Mouse (Mus musculus): ENCODE data around the gene Hdgfl2. TPM values are rescaled to one million over a fixed set of nuclear protein-coding genes. Genes with fewer than 3 reads are reported as not detected.

Hdgfl2 gene
- polyA plus RNA-seq, 3 experiments from 2014 or later: 32.5 to 58.6 (median 40.3) TPM

- ATAC-seq: no peak
Observed at GRCm38 (mm10) chr17:56131814-56132213, 52.4 kb downstream of the Hdgfl2 start.

GRCm38 (mm10) chr17:56132661-56133060, 53.2 kb downstream of the Hdgfl2 start:
- ATAC-seq: peak; percentile 40

- peak; percentile 19 for ATAC-seq
Observed at GRCm38 (mm10) chr17:56133457-56134363, 54.3 kb downstream of the Hdgfl2 start.

GRCm38 (mm10) chr17:56134463-56134971, 55.1 kb downstream of the Hdgfl2 start:
- ATAC-seq: peak; percentile 73

GRCm38 (mm10) chr17:56136558-56136957, 57.1 kb downstream of the Hdgfl2 start:
- no peak for ATAC-seq

- no peak for ATAC-seq
Observed at GRCm38 (mm10) chr17:56137839-56138613, 58.6 kb downstream of the Hdgfl2 start.

- no peak for ATAC-seq
Observed at GRCm38 (mm10) chr17:56139355-56139754, 59.9 kb downstream of the Hdgfl2 start.

- peak; percentile 55 for ATAC-seq
Observed at GRCm38 (mm10) chr17:56139858-56140595, 60.6 kb downstream of the Hdgfl2 start, which contains the start of gene Sema6b. Sema6b (minus strand) TSS chr17:56140343.

GRCm38 (mm10) chr17:56141702-56142605, 62.5 kb downstream of the Hdgfl2 start:
- no peak for ATAC-seq

- no peak for ATAC-seq
Observed at GRCm38 (mm10) chr17:56144546-56144945, 65.1 kb downstream of the Hdgfl2 start.

- ATAC-seq: no peak
Observed at GRCm38 (mm10) chr17:56146131-56146530, 66.7 kb downstream of the Hdgfl2 start.

- no peak for ATAC-seq
Observed at GRCm38 (mm10) chr17:56147420-56147819, 68.0 kb downstream of the Hdgfl2 start.

- no peak for ATAC-seq
Observed at GRCm38 (mm10) chr17:56148280-56148679, 68.8 kb downstream of the Hdgfl2 start.

- ATAC-seq: no peak
Observed at GRCm38 (mm10) chr17:56148790-56149618, 69.6 kb downstream of the Hdgfl2 start.

GRCm38 (mm10) chr17:56149897-56150296, 70.5 kb downstream of the Hdgfl2 start:
- ATAC-seq: no peak

Other genes starting within 250 kb of the Hdgfl2 start
- gene Zfp119a, start 200.7 kb upstream of the Hdgfl2 start, polyA plus RNA-seq (2017; shearing (Covaris generic)): 10 to 100 TPM; 13.0 to 18.7 (median 15.8) TPM
- 10 to 100 TPM; 26.9 to 35.6 (median 29.1) TPM for gene Zfp959, start 187.5 kb upstream of the Hdgfl2 start, polyA plus RNA-seq (2017; shearing (Covaris generic))
- gene Zfp119b, start 130.1 kb upstream of the Hdgfl2 start, polyA plus RNA-seq (2017; shearing (Covaris generic)): 10 to 100 TPM in 2 of 3 experiments, 1 to 10 TPM in 1; 8.1 to 20.3 (median 17.7) TPM
- 10 to 100 TPM; 50.3 to 70.8 (median 50.4) TPM for gene Ebi3, start 127.0 kb upstream of the Hdgfl2 start, polyA plus RNA-seq (2017; shearing (Covaris generic))
- gene Yju2, start 120.5 kb upstream of the Hdgfl2 start, polyA plus RNA-seq (2017; shearing (Covaris generic)): 10 to 100 TPM; 25.6 to 36.5 (median 33.0) TPM
- under 1 TPM in 1 of 3 experiments, not detected in 2; 0.40 TPM for gene Shd, start 109.2 kb upstream of the Hdgfl2 start, polyA plus RNA-seq (2017; shearing (Covaris generic))
- under 1 TPM in 1 of 3 experiments, not detected in 2; 0.98 TPM for gene Fsd1, start 93.1 kb upstream of the Hdgfl2 start, polyA plus RNA-seq (2017; shearing (Covaris generic))
- under 1 TPM in 1 of 3 experiments, not detected in 2; 0.30 TPM for gene Stap2, start 74.0 kb upstream of the Hdgfl2 start, polyA plus RNA-seq (2017; shearing (Covaris generic))
- gene Mpnd, start 73.9 kb upstream of the Hdgfl2 start, polyA plus RNA-seq (2017; shearing (Covaris generic)): 10 to 100 TPM in 2 of 3 experiments, 1 to 10 TPM in 1; 8.3 to 24.2 (median 17.4) TPM
- 10 to 100 TPM; 86.9 to 93.6 (median 91.6) TPM for gene Sh3gl1, start 43.0 kb upstream of the Hdgfl2 start, polyA plus RNA-seq (2017; shearing (Covaris generic))
- 1 to 10 TPM in 2 of 3 experiments, under 1 TPM in 1; 0.63 to 3.6 (median 1.3) TPM for gene Chaf1a, start 39.2 kb upstream of the Hdgfl2 start, polyA plus RNA-seq (2017; shearing (Covaris generic))
- 10 to 100 TPM; 28.7 to 41.6 (median 34.2) TPM for gene Ubxn6, start 4.6 kb upstream of the Hdgfl2 start, polyA plus RNA-seq (2017; shearing (Covaris generic))
- under 1 TPM in 1 of 3 experiments, not detected in 2; 0.09 TPM for gene Plin4, start 30.2 kb downstream of the Hdgfl2 start, polyA plus RNA-seq (2017; shearing (Covaris generic))
- under 1 TPM in 1 of 3 experiments, not detected in 2; 0.16 TPM for gene Plin5, start 38.0 kb downstream of the Hdgfl2 start, polyA plus RNA-seq (2017; shearing (Covaris generic))
- gene Lrg1, start 42.4 kb downstream of the Hdgfl2 start, polyA plus RNA-seq (2017; shearing (Covaris generic)): not detected
- gene Sema6b, start 60.7 kb downstream of the Hdgfl2 start, polyA plus RNA-seq (2017; shearing (Covaris generic)): under 1 TPM in 1 of 3 experiments, not detected in 2; 0.13 TPM
- 10 to 100 TPM; 29.8 to 39.7 (median 37.9) TPM for gene Tnfaip8l1, start 82.8 kb downstream of the Hdgfl2 start, polyA plus RNA-seq (2017; shearing (Covaris generic))
- 10 to 100 TPM; 53.3 to 65.6 (median 59.5) TPM for gene Mydgf, start 104.3 kb downstream of the Hdgfl2 start, polyA plus RNA-seq (2017; shearing (Covaris generic))
- 10 to 100 TPM; 13.6 to 17.5 (median 14.5) TPM for gene Dpp9, start 139.3 kb downstream of the Hdgfl2 start, polyA plus RNA-seq (2017; shearing (Covaris generic))
- 1 to 10 TPM; 4.9 to 6.2 (median 6.1) TPM for gene Fem1a, start 177.2 kb downstream of the Hdgfl2 start, polyA plus RNA-seq (2017; shearing (Covaris generic))
- 10 to 100 TPM in 1 of 3 experiments, 1 to 10 TPM in 2; 8.1 to 11.5 (median 8.7) TPM for gene Ticam1, start 197.2 kb downstream of the Hdgfl2 start, polyA plus RNA-seq (2017; shearing (Covaris generic))
- gene Plin3, start 213.2 kb downstream of the Hdgfl2 start, polyA plus RNA-seq (2017; shearing (Covaris generic)): 10 to 100 TPM; 25.6 to 28.7 (median 25.6) TPM
- not detected for gene Arrdc5, start 220.7 kb downstream of the Hdgfl2 start, polyA plus RNA-seq (2017; shearing (Covaris generic))
- gene Uhrf1, start 223.7 kb downstream of the Hdgfl2 start, polyA plus RNA-seq (2017; shearing (Covaris generic)): 10 to 100 TPM in 1 of 3 experiments, 1 to 10 TPM in 2; 7.1 to 60.4 (median 9.6) TPM
- 1 to 10 TPM; 3.2 to 8.4 (median 8.0) TPM for gene Kdm4b, start 246.4 kb downstream of the Hdgfl2 start, polyA plus RNA-seq (2017; shearing (Covaris generic))